ENCODE assay signal across 26 mouse cellular contexts in genomic region chr7:141869644-141870043, GRCm38 (mm10). TPM values are rescaled to one million over a fixed set of nuclear protein-coding genes. Genes with fewer than 3 reads are reported as not detected.
A peak's percentile ranks its signal among the peaks of the same experiment; 100 is the strongest.
DNase-seq lines count a peak whose midpoint lies in the region; ATAC-seq and TF ChIP-seq lines count a peak whose summit lies in the region.
"Had no signal": no experiment of that assay in that cellular context is flagged by ENCODE, and none has a peak within 500 bp of the region (broad histone marks: within the 10 kb centered on the region; RNA-seq: fewer than 3 reads in every experiment).

No protein-coding gene starts in this region.

- no peak overlapping the region for H3K4me3 ChIP-seq in embryonic facial prominence, embryonic 14.5 days (ENCODE audit: low read depth, low read length)
- H3K4me3 ChIP-seq in embryonic facial prominence, embryonic 10.5 days: no peak overlapping the region
- H3K4me3 ChIP-seq in megakaryocyte, embryonic 14.5 days (replicated peaks): peak overlapping the region; percentile 15
- H3K4me3 ChIP-seq in myocyte: no peak overlapping the region

- no peak overlapping the region for H3K27ac ChIP-seq in embryonic facial prominence, embryonic 14.5 days (replicated peaks; ENCODE audit: low read depth, low read length)
- H3K27ac ChIP-seq in embryonic facial prominence, embryonic 10.5 days (replicated peaks): no peak overlapping the region

- no peaks in the 10 kb centered on the region for H3K27me3 ChIP-seq in embryonic facial prominence, embryonic 14.5 days (replicated peaks; ENCODE audit: control insufficient read depth, insufficient read depth, low read length)
- no peaks in the 10 kb centered on the region for H3K27me3 ChIP-seq in embryonic facial prominence, embryonic 10.5 days (replicated peaks; ENCODE audit: low read depth, poor library complexity, severe bottlenecking)
- H3K27me3 ChIP-seq in megakaryocyte, embryonic 14.5 days (replicated peaks): peaks cover 27% of the 10 kb centered on the region
- peaks cover 17% of the 10 kb centered on the region for H3K27me3 ChIP-seq in myocyte (ENCODE audit: control insufficient read depth, insufficient read depth, insufficient read length)
- H3K27me3 ChIP-seq: Patski had no signal

- H3K4me1 ChIP-seq in embryonic facial prominence, embryonic 14.5 days (ENCODE audit: control insufficient read depth, insufficient read depth, low read length): no peaks in the 10 kb centered on the region
- H3K4me1 ChIP-seq in embryonic facial prominence, embryonic 10.5 days: no peaks in the 10 kb centered on the region
- peaks cover 78% of the 10 kb centered on the region for H3K4me1 ChIP-seq in megakaryocyte, embryonic 14.5 days

- H3K79me2 ChIP-seq in myocyte (ENCODE audit: control insufficient read depth, insufficient read depth): no peaks in the 10 kb centered on the region

- WGBS in embryonic facial prominence, embryonic 14.5 days: 58% methylated on average over 5 of the region's 5 CpGs
- WGBS in embryonic facial prominence, embryonic 10.5 days: 69% methylated on average over 5 of the region's 5 CpGs

- DNase-seq in embryonic facial prominence, embryonic 14.5 days (ENCODE audit: low spot score): no peak
- DNase-seq in embryonic facial prominence, embryonic 10.5 days (ENCODE audit: low spot score): no peak
- DNase-seq: adrenal gland, adult 2 months; adrenal gland, adult 8-10 months; adrenal gland, postnatal 10 days; adrenal gland, postnatal 14 days; adrenal gland, postnatal 25 days; adrenal gland, postnatal 36 days; B cell, adult 2 months; cerebellum, adult 11 months; cerebellum, adult 11-12 months; cerebellum, adult 18-20 months; cerebellum, adult 2 months had no signal

- no peak overlapping the region for H3K9ac ChIP-seq in embryonic facial prominence, embryonic 14.5 days (ENCODE audit: low read depth, low read length)

- peaks cover 17% of the 10 kb centered on the region; the same call in 1 of the 2 replicates for H3K36me3 ChIP-seq in embryonic facial prominence, embryonic 14.5 days (ENCODE audit: control insufficient read depth, insufficient read depth, low read length)
- H3K36me3 ChIP-seq in embryonic facial prominence, embryonic 10.5 days (replicated peaks): peaks cover 28% of the 10 kb centered on the region
- peaks cover 71% of the 10 kb centered on the region for H3K36me3 ChIP-seq in megakaryocyte, embryonic 14.5 days (replicated peaks; ENCODE audit: low read length)
- H3K36me3 ChIP-seq in myocyte (ENCODE audit: control insufficient read depth, insufficient read depth): peaks cover 5% of the 10 kb centered on the region

- no peak overlapping the region for H3K4me2 ChIP-seq in embryonic facial prominence, embryonic 14.5 days (ENCODE audit: low read depth, low read length)
- no peak overlapping the region for H3K4me2 ChIP-seq in myocyte (ENCODE audit: low read depth)

- TF ChIP-seq POLR2A in myocyte (IDR thresholded peaks at IDR 0.05; ENCODE audit: insufficient read length, low read depth): no peak

- H3ac ChIP-seq in myocyte (ENCODE audit: control insufficient read depth, insufficient read length): no peak overlapping the region

- H3K9me3 ChIP-seq in embryonic facial prominence, embryonic 14.5 days (ENCODE audit: control insufficient read depth, low read length): no peaks in the 10 kb centered on the region
- H3K9me3 ChIP-seq in embryonic facial prominence, embryonic 10.5 days: no peaks in the 10 kb centered on the region
- H3K9me3 ChIP-seq in megakaryocyte, embryonic 14.5 days: no peaks in the 10 kb centered on the region
- H3K9me3 ChIP-seq: G1E had no signal

- 0 out of 2 replicates have a peak, but pooled peaks have one; percentile 44 for ATAC-seq in embryonic facial prominence, embryonic 14.5 days (ENCODE audit: low read depth)
- ATAC-seq in megakaryocyte, adult 5-6 weeks (ENCODE audit: poor library complexity, severe bottlenecking): no peak
- ATAC-seq in cerebellum, adult (ENCODE audit: insufficient number of reproducible peaks, low FRiP score, low TSS enrichment): no peak
- ATAC-seq: activated CD4-positive, CD25-positive, alpha-beta regulatory T cell, adult 4 months; CD4-positive, CD25-positive, alpha-beta regulatory T cell, adult 4 months; Patski had no signal

TF ChIP-seq in myocyte, 11 proteins besides CTCF, POLR2A, EP300 and RAD21:
- TF ChIP-seq MYOG (IDR thresholded peaks at IDR 0.05; ENCODE audit: control insufficient read depth in 1 of 3, insufficient read depth in 1 of 3, insufficient read length in 2 of 3, low read depth in 2 of 3) (peak; percentile 12 to 86 (median 69)), TCF3 (IDR thresholded peaks at IDR 0.05; ENCODE audit: insufficient read length, low read depth) (no peak), CEBPB (IDR thresholded peaks at IDR 0.05; ENCODE audit: insufficient read depth, poor library complexity, severe bottlenecking) (no peak), REST (IDR thresholded peaks at IDR 0.05; ENCODE audit: insufficient read depth, insufficient read length) (no peak), USF1 (IDR thresholded peaks at IDR 0.05; ENCODE audit: low read depth) (no peak), SRF (IDR thresholded peaks at IDR 0.05; ENCODE audit: control insufficient read depth, insufficient read length, low read depth) (no peak), MYOD1 (IDR thresholded peaks at IDR 0.05; ENCODE audit: control insufficient read depth in 1 of 3, insufficient read length in 2 of 3, low read depth in 2 of 3) (peak in 2 of 3 experiments; percentile 63 to 92), MAX (IDR thresholded peaks at IDR 0.05; ENCODE audit: low read depth) (no peak), POLR2AphosphoS2 (IDR thresholded peaks at IDR 0.05; ENCODE audit: insufficient read length, low read depth) (peak; percentile 14), TCF12 (IDR thresholded peaks at IDR 0.05; ENCODE audit: insufficient read depth, poor library complexity, severe bottlenecking) (peak; percentile 37), E2F4 (IDR thresholded peaks at IDR 0.05; ENCODE audit: insufficient read depth) (no peak)

RNA-seq across cellular contexts. Expression of gene Muc5b, which starts 30.8 kb away (rescaled TPM):
- polyA plus RNA-seq in embryonic facial prominence, embryonic 14.5 days (2014; fragmentation: Nextera tagmentation; extraction: Ambion mirVana): 0.07 and 0.17 TPM in 2 replicates
- 0.01 TPM in 2 replicates for polyA plus RNA-seq in embryonic facial prominence, embryonic 10.5 days (2016; fragmentation: Nextera tagmentation; extraction: Ambion mirVana)
- polyA plus RNA-seq in megakaryocyte, embryonic 14.5 days (2012; ENCODE audit: insufficient read depth, low replicate concordance): 0.09 and 0.14 TPM in 2 replicates
- total RNA-seq in megakaryocyte, adult 5-6 weeks (2015): 0.05 TPM in 1 of 2 replicates, not detected in the other
- total RNA-seq in megakaryocyte, adult 5-6 weeks (2017): not detected in 2 replicates
- polyA plus RNA-seq in myocyte (2012; fragmentation: generic; extraction: Trizol): 0.01 TPM
- total RNA-seq: adrenal gland, adult 18-20 months; adrenal gland, adult 2 months; adrenal gland, adult 8-10 months; adrenal gland, postnatal 14 days; adrenal gland, postnatal 25 days; adrenal gland, postnatal 36 days; adrenal gland, postnatal 4 days; CH12.LX; MEL had no signal
- polyA plus RNA-seq: activated CD4-positive, CD25-positive, alpha-beta regulatory T cell, adult 4 months; adrenal gland, adult 2 months; brain, embryonic 14.5 days; CD4-positive, CD25-positive, alpha-beta regulatory T cell, adult 4 months; cerebellum, adult 2 months; G1E; Patski had no signal

RNA-seq across cellular contexts. Expression of gene Tollip, which starts 48.7 kb away (rescaled TPM):
- polyA plus RNA-seq in embryonic facial prominence, embryonic 14.5 days (2014; fragmentation: Nextera tagmentation; extraction: Ambion mirVana): 48.9 and 50.1 TPM in 2 replicates
- polyA plus RNA-seq in embryonic facial prominence, embryonic 10.5 days (2016; fragmentation: Nextera tagmentation; extraction: Ambion mirVana): 48.1 and 50.9 TPM in 2 replicates
- 31.0 and 40.1 TPM in 2 replicates for polyA plus RNA-seq in megakaryocyte, embryonic 14.5 days (2012; ENCODE audit: insufficient read depth, low replicate concordance)
- 29.0 and 30.9 TPM in 2 replicates for total RNA-seq in megakaryocyte, adult 5-6 weeks (2015)
- total RNA-seq in megakaryocyte, adult 5-6 weeks (2017): 30.7 and 38.7 TPM in 2 replicates
- polyA plus RNA-seq in myocyte (2012; fragmentation: generic; extraction: Trizol): 47.1 TPM
